Mouse (Mus musculus) neural tube, embryonic 11.5 days (tissue): ENCODE results near the gene Rab11fip4. TPM values are rescaled to one million over a fixed set of nuclear protein-coding genes. Genes with fewer than 3 reads are reported as not detected.

Experiments
- ATAC-seq: fragments of 200-750 bp; cut with Nextera tagmentation; 2 replicates; pipeline ENCODE4 v1.8.0; 2017; ENCODE audit warnings: moderate number of reproducible peaks, mild to moderate bottlenecking, moderate TSS enrichment, moderate library complexity; ENCODE audit not compliant: insufficient read depth, low FRiP score, low TSS enrichment
- DNase-seq: peaks from one replicate; pipeline ENCODE4 v3.0.0-alpha.2; 2015; ENCODE audit warnings: low spot score
- H3K27ac ChIP-seq: fragments of 300-500 bp; sonication (generic); 2 replicates; pipeline ENCODE4 v1.5.1; 2014; ENCODE audit warnings: low read depth, mild to moderate bottlenecking, low read length
- H3K27me3 ChIP-seq: fragments of 300-500 bp; sonication (generic); 2 replicates; pipeline ENCODE4 v1.6.1; 2014; ENCODE audit warnings: mild to moderate bottlenecking, low read length, mixed read lengths; ENCODE audit not compliant: control insufficient read depth, insufficient read depth
- H3K36me3 ChIP-seq: fragments of 300-500 bp; sonication (generic); 2 replicates; pipeline ENCODE4 v1.6.1; 2014; ENCODE audit warnings: mild to moderate bottlenecking, low read length, moderate library complexity, mixed read lengths; ENCODE audit not compliant: control insufficient read depth, insufficient read depth
- H3K4me1 ChIP-seq: fragments of 300-500 bp; sonication (generic); 2 replicates; pipeline ENCODE4 v1.6.1; 2014; ENCODE audit warnings: low read length, mixed read lengths; ENCODE audit not compliant: control insufficient read depth, insufficient read depth
- H3K4me2 ChIP-seq: fragments of 300-500 bp; sonication (generic); 2 replicates; pipeline ENCODE4 v1.6.1; 2014; ENCODE audit warnings: low read depth, mild to moderate bottlenecking, moderate library complexity
- H3K4me3 ChIP-seq: fragments of 300-500 bp; sonication (generic); 2 replicates; pipeline ENCODE4 v1.5.1; 2014; ENCODE audit warnings: low read depth, low read length
- H3K9ac ChIP-seq: fragments of 300-500 bp; sonication (generic); 2 replicates; pipeline ENCODE4 v1.6.1; 2014; ENCODE audit warnings: mild to moderate bottlenecking, low read length
- H3K9me3 ChIP-seq: fragments of 300-500 bp; sonication (generic); 2 replicates; pipeline ENCODE4 v1.6.1; 2016; ENCODE audit warnings: low read length; ENCODE audit not compliant: control insufficient read depth
- WGBS: fragments of 180-500 bp; shearing (Covaris S2); extraction: QIAGEN DNeasy Blood & Tissue Kit; methylation state at CpG from one replicate; pipeline ENCODE4 v1.1.7; 2014; 5-methylcytosine and 5-hydroxymethylcytosine counted together
- polyA plus RNA-seq: library from polyadenylated mRNA; unstranded; fragments of >200 nt; fragmentation: Nextera tagmentation; extraction: Ambion mirVana; gene quantifications from 2 replicates; pipeline ENCODE4 v1.2.1, GENCODE M21; 2014

Rab11fip4 gene
- polyA plus RNA-seq, 1 experiment from 2014 or later, result 15.2 TPM

- Histone ChIP-seq H3K9ac (no peak overlapping the region), H3K36me3 (no peaks in the 10 kb centered on the region), H3K27me3 (no peaks in the 10 kb centered on the region), H3K27ac (no peak overlapping the region), H3K4me2 (no peak overlapping the region), H3K4me1 (peaks cover 13% of the 10 kb centered on the region; the same call in 1 of the 2 replicates), H3K9me3 (no peaks in the 10 kb centered on the region), H3K4me3 (no peak overlapping the region)
- ATAC-seq, result no peak
- DNase-seq, result no peak
- WGBS, result 91% methylated on average over 7 of the region's 7 CpGs
Observed at GRCm38 (mm10) chr11:79701466-79701865, 110.5 kb downstream of the Rab11fip4 start.

- Histone ChIP-seq H3K9me3 (no peaks in the 10 kb centered on the region), H3K36me3 (no peaks in the 10 kb centered on the region), H3K9ac (no peak overlapping the region), H3K4me3 (no peak overlapping the region), H3K27ac (no peak overlapping the region), H3K27me3 (no peaks in the 10 kb centered on the region), H3K4me1 (peaks cover 11% of the 10 kb centered on the region; the same call in 1 of the 2 replicates), H3K4me2 (peak overlapping the region; percentile 25; the same call in 1 of the 2 replicates)
- no peak for DNase-seq
- 65% methylated on average over 6 of the region's 6 CpGs for WGBS
- ATAC-seq, result no peak
Observed at GRCm38 (mm10) chr11:79702092-79702491, 111.1 kb downstream of the Rab11fip4 start.

GRCm38 (mm10) chr11:79703452-79703851 is 112.4 kb downstream of the Rab11fip4 start:
- peak; percentile 65 for DNase-seq
- H3K27me3 ChIP-seq, result no peaks in the 10 kb centered on the region
- H3K36me3 ChIP-seq, result no peaks in the 10 kb centered on the region
- no peaks in the 10 kb centered on the region for H3K9me3 ChIP-seq
- peak overlapping the region; percentile 62 for H3K4me2 ChIP-seq
- peak overlapping the region; percentile 60 for H3K4me3 ChIP-seq
- peaks cover 11% of the 10 kb centered on the region; the same call in 1 of the 2 replicates for H3K4me1 ChIP-seq
- no peak for ATAC-seq
- peak overlapping the region; percentile 94 for H3K27ac ChIP-seq
- WGBS, result 2% methylated on average over 5 of the region's 5 CpGs
- H3K9ac ChIP-seq, result peak overlapping the region; percentile 87

- Histone ChIP-seq H3K9me3 (no peaks in the 10 kb centered on the region), H3K9ac (peak overlapping the region; percentile 87), H3K36me3 (no peaks in the 10 kb centered on the region), H3K4me3 (peak overlapping the region; percentile 60), H3K27ac (peak overlapping the region; percentile 94), H3K4me1 (peaks cover 11% of the 10 kb centered on the region; the same call in 1 of the 2 replicates), H3K27me3 (no peaks in the 10 kb centered on the region), H3K4me2 (peak overlapping the region; percentile 62)
- peak; percentile 54 for ATAC-seq
- WGBS, result 0% methylated on average over 27 of the region's 27 CpGs
- no peak for DNase-seq
Observed at GRCm38 (mm10) chr11:79703885-79704291, 112.9 kb downstream of the Rab11fip4 start.

GRCm38 (mm10) chr11:79704318-79705150 is 113.5 kb downstream of the Rab11fip4 start:
- H3K36me3 ChIP-seq, result no peaks in the 10 kb centered on the region
- H3K4me1 ChIP-seq, result peaks cover 11% of the 10 kb centered on the region; the same call in 1 of the 2 replicates
- DNase-seq, result peak; percentile 96
- WGBS, result under 1% methylated on average over 61 of the region's 61 CpGs
- ATAC-seq, result peak; percentile 91
- H3K9ac ChIP-seq, result peak overlapping the region; percentile 87
- no peaks in the 10 kb centered on the region for H3K9me3 ChIP-seq
- peak overlapping the region; percentile 94 for H3K27ac ChIP-seq
- peak overlapping the region; percentile 62 for H3K4me2 ChIP-seq
- peak overlapping the region; percentile 60 for H3K4me3 ChIP-seq
- peaks cover under 1% of the 10 kb centered on the region for H3K27me3 ChIP-seq

- WGBS, result 92% methylated on average over 3 of the region's 3 CpGs
- no peak overlapping the region for H3K9ac ChIP-seq
- no peak for ATAC-seq
Observed at GRCm38 (mm10) chr11:79707084-79707483, 116.1 kb downstream of the Rab11fip4 start.

GRCm38 (mm10) chr11:79710868-79711765 is 120.1 kb downstream of the Rab11fip4 start:
- Histone ChIP-seq H3K4me2 (peak overlapping the region; percentile 97), H3K4me3 (peak overlapping the region; percentile 58), H3K4me1 (peaks cover 13% of the 10 kb centered on the region; the same call in 1 of the 2 replicates), H3K36me3 (no peaks in the 10 kb centered on the region), H3K9ac (peak overlapping the region; percentile 63), H3K27me3 (peaks cover 29% of the 10 kb centered on the region), H3K27ac (no peak overlapping the region), H3K9me3 (no peaks in the 10 kb centered on the region)
- ATAC-seq (peak; percentile 77), DNase-seq (peak; percentile 86)
- under 1% methylated on average over 90 of the region's 106 CpGs for WGBS

More at GRCm38 (mm10) chr11:79707084-79707483, 116.1 kb downstream of the Rab11fip4 start:
- no peak overlapping the region for H3K27ac ChIP-seq
- H3K4me2 ChIP-seq, result no peak overlapping the region
- no peaks in the 10 kb centered on the region for H3K36me3 ChIP-seq
- no peaks in the 10 kb centered on the region for H3K9me3 ChIP-seq
- H3K4me3 ChIP-seq, result no peak overlapping the region
- H3K4me1 ChIP-seq, result peaks cover 21% of the 10 kb centered on the region; the same call in 1 of the 2 replicates
- H3K27me3 ChIP-seq, result peaks cover 21% of the 10 kb centered on the region
- no peak for DNase-seq

- no peak for ATAC-seq
- Histone ChIP-seq H3K9me3 (no peaks in the 10 kb centered on the region), H3K4me3 (peak overlapping the region; percentile 58), H3K9ac (peak overlapping the region; percentile 63), H3K4me2 (peak overlapping the region; percentile 97), H3K36me3 (no peaks in the 10 kb centered on the region), H3K4me1 (peaks cover 13% of the 10 kb centered on the region; the same call in 1 of the 2 replicates), H3K27ac (no peak overlapping the region), H3K27me3 (peaks cover 29% of the 10 kb centered on the region)
- WGBS, result 3% methylated on average over 46 of the region's 46 CpGs
- peak; percentile 43 for DNase-seq
Observed at GRCm38 (mm10) chr11:79711766-79712369, 120.9 kb downstream of the Rab11fip4 start.
